Comparison of ENCODE assay signal across 13 mouse cellular contexts in the genomic region with DNA sequence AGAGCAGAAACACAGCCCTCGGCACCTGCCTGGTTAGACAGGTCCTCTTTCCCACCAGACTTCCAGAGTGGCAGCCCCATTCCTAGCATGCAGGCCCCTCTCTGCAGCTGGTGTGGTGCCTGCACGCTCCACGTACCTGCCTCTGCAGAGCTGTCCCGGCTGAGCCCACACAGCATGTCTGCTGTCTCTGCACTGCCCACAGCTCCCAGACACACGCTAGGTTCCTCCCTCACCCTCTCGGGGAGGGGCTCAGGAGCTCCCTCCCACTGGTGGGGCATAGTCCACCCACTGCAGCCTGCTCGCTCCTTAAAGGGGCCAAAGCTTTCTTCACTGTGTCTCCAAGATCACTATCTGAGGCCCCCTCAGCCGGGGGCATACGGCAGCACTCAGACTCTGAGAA. TPM values are rescaled to one million over a fixed set of nuclear protein-coding genes. Genes with fewer than 3 reads are reported as not detected.
DNase-seq lines count a peak whose midpoint lies in the region; ATAC-seq lines count a peak whose summit lies in the region.
"Had no signal": no experiment of that assay in that cellular context is flagged by ENCODE, and none has a peak within 500 bp of the region (broad histone marks: within the 10 kb centered on the region; RNA-seq: fewer than 3 reads in every experiment).

No protein-coding gene starts in this region.

- DNase-seq in frontal cortex, postnatal 10 days (ENCODE audit: low spot score in 2 of 2) = no peak
- peak; percentile 54 for DNase-seq in right cerebral cortex, adult 18-20 months
- DNase-seq in right cerebral cortex, postnatal 10 days (ENCODE audit: low spot score in 2 of 2) = no peak
- DNase-seq in kidney, postnatal 36 days = peak; percentile 87
- no peak for DNase-seq in cerebellum, postnatal 4 days (ENCODE audit: low spot score in 2 of 2)
- no peak for DNase-seq in layer of hippocampus, postnatal 25 days (ENCODE audit: extremely low spot score in 1 of 2, low spot score in 1 of 2)
- no peak for DNase-seq in ovary, postnatal 10 days (ENCODE audit: low spot score)
- DNase-seq: cerebellum, postnatal 36 days; layer of hippocampus, adult 9-11 months had no signal

- ATAC-seq in frontal cortex, adult (ENCODE audit: low TSS enrichment) = peak; percentile 87
- ATAC-seq: forebrain, embryonic 14.5 days had no signal

RNA-seq across cellular contexts. Expression of gene Grip2, which starts 31.0 kb away (rescaled TPM):
- total RNA-seq in layer of hippocampus, postnatal 25 days (2021) = 1 to 10 TPM; 8.0 to 8.7 TPM
- total RNA-seq: hematopoietic stem cell, adult 5-6 weeks; MEL had no signal

Comparison
In these comparisons a context has a peak if more than half of its experiments do, and no peak if none do; other contexts are left out.
1. DNase-seq: peak in right cerebral cortex, adult 18-20 months (single experiment) and kidney, postnatal 36 days (2 of 2); none in frontal cortex, postnatal 10 days (0 of 2), right cerebral cortex, postnatal 10 days (0 of 2), cerebellum, postnatal 4 days (0 of 2), layer of hippocampus, postnatal 25 days (0 of 2) and ovary, postnatal 10 days (single experiment).